Mouse (Mus musculus): ENCODE results near the gene Prex1.
"Not testable (repeated sequence)": the region's sequence is repeated elsewhere in the genome, so short reads cannot be mapped to it uniquely, and the experiment has no call there.

Prex1 gene

GRCm38 (mm10) chr2:166520536-166520935 lies 193.1 kb downstream of the Prex1 start:
- in situ Hi-C loops (cut with MseI, MboI), result no loop called here

- in situ Hi-C loops (cut with MseI, MboI), result not testable (repeated sequence)
Measured at GRCm38 (mm10) chr2:166517392-166518174, 196.0 kb downstream of the Prex1 start.

GRCm38 (mm10) chr2:166516818-166517353 lies 196.7 kb downstream of the Prex1 start:
- in situ Hi-C loops (cut with MseI, MboI), result no loop called here

Data from mouse trophoblast stem cell (cell line).